Mouse (Mus musculus): ENCODE data around the gene Isca1. TPM values are rescaled to one million over a fixed set of nuclear protein-coding genes. Genes with fewer than 3 reads are reported as not detected.
"Not testable (repeated sequence)": the region's sequence is repeated elsewhere in the genome, so short reads cannot be mapped to it uniquely, and the experiment has no call there.

Gene Isca1
- total and polyA plus RNA-seq, 2 experiments from 2014 or later, result 94.0 to 159 TPM

- 41% methylated on average over 3 of the region's 3 CpGs for WGBS
These were observed 55.9 kb downstream of the Isca1 start for GRCm38 (mm10) chr13:59713710-59714109.

GRCm38 (mm10) chr13:59711984-59712383 is 57.6 kb downstream of the Isca1 start, which contains the start of gene Spata31d1b:
Gene Spata31d1b (plus strand): TSS chr13:59712284.
- H3K36me3 ChIP-seq (ENCODE audit: insufficient read depth, low read length); H3K9me3 ChIP-seq (ENCODE audit: low read length); H3K4me1 ChIP-seq (ENCODE audit: insufficient read depth, low read length); H3K9ac ChIP-seq (replicated peaks; ENCODE audit: low read length, poor library complexity, severe bottlenecking); H3K27me3 ChIP-seq (ENCODE audit: insufficient read depth, low read length); DNase-seq (ENCODE audit: low spot score); H3K27ac ChIP-seq (ENCODE audit: low read depth, low read length); H3K4me3 ChIP-seq (ENCODE audit: low read depth, low read length); H3K4me2 ChIP-seq (ENCODE audit: low read depth, low read length, poor library complexity, severe bottlenecking); ATAC-seq (ENCODE audit: low FRiP score): not testable (repeated sequence)
- 76% methylated on average over 3 of the region's 3 CpGs for WGBS

More at GRCm38 (mm10) chr13:59713710-59714109, 55.9 kb downstream of the Isca1 start:
- Histone ChIP-seq H3K4me2 (ENCODE audit: low read depth, low read length, poor library complexity, severe bottlenecking) (no peak overlapping the region), H3K27me3 (ENCODE audit: insufficient read depth, low read length) (no peaks in the 10 kb centered on the region), H3K9ac (replicated peaks; ENCODE audit: low read length, poor library complexity, severe bottlenecking) (no peak overlapping the region), H3K4me1 (ENCODE audit: insufficient read depth, low read length) (no peaks in the 10 kb centered on the region), H3K27ac (ENCODE audit: low read depth, low read length) (no peak overlapping the region), H3K36me3 (ENCODE audit: insufficient read depth, low read length) (no peaks in the 10 kb centered on the region), H3K9me3 (ENCODE audit: low read length) (no peaks in the 10 kb centered on the region), H3K4me3 (ENCODE audit: low read depth, low read length) (no peak overlapping the region)
- no peak for TF ChIP-seq CTCF (IDR thresholded peaks at IDR 0.05)
- ATAC-seq (ENCODE audit: low FRiP score), result no peak
- no peak for DNase-seq (ENCODE audit: low spot score)

GRCm38 (mm10) chr13:59710230-59710629 is 59.4 kb downstream of the Isca1 start, which contains the start of gene Spata31d1a:
Gene Spata31d1a (minus strand): TSS chr13:59710330.
- ATAC-seq (ENCODE audit: low FRiP score) (no peak), DNase-seq (ENCODE audit: low spot score) (no peak)
- no peak for TF ChIP-seq CTCF (IDR thresholded peaks at IDR 0.05)
- Histone ChIP-seq H3K4me1 (ENCODE audit: insufficient read depth, low read length) (no peaks in the 10 kb centered on the region), H3K36me3 (ENCODE audit: insufficient read depth, low read length) (no peaks in the 10 kb centered on the region), H3K4me2 (ENCODE audit: low read depth, low read length, poor library complexity, severe bottlenecking) (no peak within 1 kb of the TSS), H3K9me3 (ENCODE audit: low read length) (no peaks in the 10 kb centered on the region), H3K27me3 (ENCODE audit: insufficient read depth, low read length) (no peaks in the 10 kb centered on the region), H3K4me3 (ENCODE audit: low read depth, low read length) (no peak within 1 kb of the TSS), H3K9ac (replicated peaks; ENCODE audit: low read length, poor library complexity, severe bottlenecking) (no peak within 1 kb of the TSS), H3K27ac (ENCODE audit: low read depth, low read length) (no peak within 1 kb of the TSS)
- WGBS, result 90% methylated on average over 15 of the region's 15 CpGs

Other genes with a start within 250 kb of the Isca1 start
- 125 and 129 TPM in 2 replicates for gene Agtpbp1, start 184.6 kb downstream of the Isca1 start, total RNA-seq (2014; rRNA removed)
- 70.8 and 74.0 TPM in 2 replicates for gene Agtpbp1, start 184.6 kb downstream of the Isca1 start, polyA plus RNA-seq (2015; fragmentation: Nextera tagmentation; extraction: Ambion mirVana)
- gene Naa35, start 184.6 kb downstream of the Isca1 start, total RNA-seq (2014; rRNA removed), result 47.2 and 72.9 TPM in 2 replicates
- 109 and 117 TPM in 2 replicates for gene Naa35, start 184.6 kb downstream of the Isca1 start, polyA plus RNA-seq (2015; fragmentation: Nextera tagmentation; extraction: Ambion mirVana)
- gene Golm1, start 94.0 kb downstream of the Isca1 start, total RNA-seq (2014; rRNA removed), result 13.0 and 17.1 TPM in 2 replicates
- gene Golm1, start 94.0 kb downstream of the Isca1 start, polyA plus RNA-seq (2015; fragmentation: Nextera tagmentation; extraction: Ambion mirVana), result 13.0 and 15.3 TPM in 2 replicates
- not detected in 2 replicates for gene 4921517D22Rik, start 75.7 kb downstream of the Isca1 start, total RNA-seq (2014; rRNA removed)
- gene 4921517D22Rik, start 75.7 kb downstream of the Isca1 start, polyA plus RNA-seq (2015; fragmentation: Nextera tagmentation; extraction: Ambion mirVana), result not detected in 2 replicates
- not detected in 2 replicates for gene Spata31d1a, start 59.5 kb downstream of the Isca1 start, total RNA-seq (2014; rRNA removed)
- not detected in 2 replicates for gene Spata31d1a, start 59.5 kb downstream of the Isca1 start, polyA plus RNA-seq (2015; fragmentation: Nextera tagmentation; extraction: Ambion mirVana)
- gene Spata31d1b, start 57.5 kb downstream of the Isca1 start, total RNA-seq (2014; rRNA removed), result 0.27 TPM in 1 of 2 replicates, not detected in the other
- gene Spata31d1b, start 57.5 kb downstream of the Isca1 start, polyA plus RNA-seq (2015; fragmentation: Nextera tagmentation; extraction: Ambion mirVana), result 0.05 TPM in 1 of 2 replicates, not detected in the other
- 0.14 TPM in 1 of 2 replicates, not detected in the other for gene Spata31d1d, start 38.1 kb downstream of the Isca1 start, total RNA-seq (2014; rRNA removed)
- gene Spata31d1d, start 38.1 kb downstream of the Isca1 start, polyA plus RNA-seq (2015; fragmentation: Nextera tagmentation; extraction: Ambion mirVana), result not detected in 2 replicates
- gene 1700014D04Rik, start 23.1 kb downstream of the Isca1 start, total RNA-seq (2014; rRNA removed), result 0.66 and 1.8 TPM in 2 replicates
- gene 1700014D04Rik, start 23.1 kb downstream of the Isca1 start, polyA plus RNA-seq (2015; fragmentation: Nextera tagmentation; extraction: Ambion mirVana), result 0.35 and 0.36 TPM in 2 replicates
- not detected in 2 replicates for gene Gm49354, start 12.4 kb upstream of the Isca1 start, total RNA-seq (2014; rRNA removed)
- not detected in 2 replicates for gene Gm49354, start 12.4 kb upstream of the Isca1 start, polyA plus RNA-seq (2015; fragmentation: Nextera tagmentation; extraction: Ambion mirVana)
- gene Tut7, start 53.3 kb upstream of the Isca1 start, total RNA-seq (2014; rRNA removed), result 33.7 and 35.2 TPM in 2 replicates
- 32.6 and 37.3 TPM in 2 replicates for gene Tut7, start 53.3 kb upstream of the Isca1 start, polyA plus RNA-seq (2015; fragmentation: Nextera tagmentation; extraction: Ambion mirVana)